In genomic region chr8:85395017-85395416, GRCm38 (mm10) we compare ENCODE assay signal across 19 mouse cellular contexts. TPM values are rescaled to one million over a fixed set of nuclear protein-coding genes. Genes with fewer than 3 reads are reported as not detected.
"Had no signal": no experiment of that assay in that cellular context is flagged by ENCODE, and none has a peak within 500 bp of the region (broad histone marks: within the 10 kb centered on the region; RNA-seq: fewer than 3 reads in every experiment).

No protein-coding gene starts in this region.

- H3K4me1 ChIP-seq: lung, embryonic 15.5 days; neural tube, embryonic 12.5 days; neural tube, embryonic 15.5 days had no signal

- ATAC-seq: intestine, postnatal 0 days had no signal

- H3K27me3 ChIP-seq: kidney, embryonic 15.5 days; lung, embryonic 15.5 days; neural tube, embryonic 12.5 days; neural tube, embryonic 15.5 days had no signal

- H3K4me3 ChIP-seq: kidney, embryonic 15.5 days; left cerebral cortex, adult 2 months; lung, embryonic 15.5 days; neural tube, embryonic 12.5 days; neural tube, embryonic 15.5 days had no signal

- H3K4me2 ChIP-seq: kidney, embryonic 15.5 days; lung, embryonic 15.5 days; midbrain, embryonic 11.5 days; neural tube, embryonic 12.5 days; neural tube, embryonic 15.5 days had no signal

- H3K27ac ChIP-seq: kidney, embryonic 15.5 days; left cerebral cortex, adult 2 months; lung, embryonic 15.5 days; neural tube, embryonic 12.5 days; neural tube, embryonic 15.5 days had no signal

- H3K36me3 ChIP-seq: kidney, embryonic 15.5 days; lung, embryonic 15.5 days; neural tube, embryonic 12.5 days; neural tube, embryonic 15.5 days had no signal

- H3K9ac ChIP-seq: kidney, embryonic 15.5 days; lung, embryonic 15.5 days; neural tube, embryonic 12.5 days; neural tube, embryonic 15.5 days had no signal

- H3K9me3 ChIP-seq: kidney, embryonic 15.5 days; lung, embryonic 15.5 days; neural tube, embryonic 12.5 days; neural tube, embryonic 15.5 days had no signal

- DNase-seq: kidney, adult 2 months; kidney, postnatal 10 days; kidney, postnatal 36 days; layer of hippocampus, postnatal 36 days; lung, postnatal 10 days; lung, postnatal 36 days; midbrain, embryonic 14.5 days; right cerebral cortex, adult 18-20 months; right cerebral cortex, postnatal 14 days; right cerebral cortex, postnatal 4 days; thymus, postnatal 25 days had no signal

RNA-seq across cellular contexts. Expression of gene Mylk3, which starts 8.9 kb away (rescaled TPM):
- total RNA-seq: midbrain, postnatal 0 days had no signal
